Mouse (Mus musculus) erythroblast, embryonic 14.5 days (primary cell): ENCODE data around the gene Usp45. TPM values are rescaled to one million over a fixed set of nuclear protein-coding genes. Genes with fewer than 3 reads are reported as not detected.

Experiments
- H3K27me3 ChIP-seq: 2 replicates; pipeline ENCODE4 v1.6.1; 2012; ENCODE audit warnings: inconsistent platforms; ENCODE audit not compliant: control insufficient read depth
- H3K36me3 ChIP-seq: 2 replicates; pipeline ENCODE4 v1.6.1; 2012; ENCODE audit warnings: mild to moderate bottlenecking, inconsistent platforms; ENCODE audit not compliant: control insufficient read depth
- H3K4me1 ChIP-seq: 2 replicates; pipeline ENCODE4 v1.6.1; 2012; ENCODE audit warnings: inconsistent platforms; ENCODE audit not compliant: control insufficient read depth
- H3K4me3 ChIP-seq: replicated peaks from 2 replicates; pipeline ENCODE3; 2012; ENCODE audit warnings: moderate library complexity, mild to moderate bottlenecking, inconsistent platforms
- H3K9me3 ChIP-seq: 2 replicates; pipeline ENCODE4 v1.6.1; 2012; ENCODE audit warnings: low read length, inconsistent platforms, mixed read lengths; ENCODE audit not compliant: control insufficient read depth
- GATA1 ChIP-seq: IDR thresholded peaks from 2 replicates; pipeline ENCODE4 v1.6.1; 2012; ENCODE audit warnings: low read length, inconsistent platforms, mixed read lengths
- TAL1 ChIP-seq: IDR thresholded peaks from 3 replicates; pipeline ENCODE4 v1.6.1; 2012; ENCODE audit warnings: low read length, inconsistent platforms, mixed read lengths
- polyA plus RNA-seq: library from polyadenylated mRNA; stranded (reverse); fragments of >175 nt; gene quantifications from 2 replicates; pipeline ENCODE4 v1.2.3, GENCODE M21; 2012

Gene Usp45
- polyA plus RNA-seq, 1 experiment = 0.43 TPM

DNA sequence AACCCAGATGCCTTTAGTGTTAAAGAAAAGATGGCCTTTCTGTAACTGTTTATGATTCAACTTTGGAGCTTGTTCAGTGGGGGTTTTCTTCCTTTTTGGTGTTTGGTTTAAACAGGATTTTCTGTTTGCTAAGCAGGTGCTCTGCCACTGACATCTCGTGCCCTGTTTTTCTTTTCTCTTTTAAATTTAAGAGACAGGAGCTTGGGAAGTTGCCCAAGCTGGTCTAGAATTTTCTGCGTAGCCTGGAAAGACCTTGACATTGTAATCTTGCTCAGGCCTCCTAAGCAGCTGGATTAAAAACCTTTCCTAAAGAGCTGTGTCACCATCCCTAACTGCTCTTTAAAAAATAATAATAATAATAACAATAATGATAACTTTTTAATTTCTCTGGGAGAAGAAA is 59.7 kb downstream of the Usp45 start:
- H3K27me3 ChIP-seq = no peaks in the 10 kb centered on the region
- no peaks in the 10 kb centered on the region for H3K4me1 ChIP-seq
- H3K9me3 ChIP-seq = no peaks in the 10 kb centered on the region
- TF ChIP-seq TAL1 = no peak
- no peak for TF ChIP-seq GATA1
- peaks cover 92% of the 10 kb centered on the region for H3K36me3 ChIP-seq
- no peak overlapping the region for H3K4me3 ChIP-seq

DNA sequence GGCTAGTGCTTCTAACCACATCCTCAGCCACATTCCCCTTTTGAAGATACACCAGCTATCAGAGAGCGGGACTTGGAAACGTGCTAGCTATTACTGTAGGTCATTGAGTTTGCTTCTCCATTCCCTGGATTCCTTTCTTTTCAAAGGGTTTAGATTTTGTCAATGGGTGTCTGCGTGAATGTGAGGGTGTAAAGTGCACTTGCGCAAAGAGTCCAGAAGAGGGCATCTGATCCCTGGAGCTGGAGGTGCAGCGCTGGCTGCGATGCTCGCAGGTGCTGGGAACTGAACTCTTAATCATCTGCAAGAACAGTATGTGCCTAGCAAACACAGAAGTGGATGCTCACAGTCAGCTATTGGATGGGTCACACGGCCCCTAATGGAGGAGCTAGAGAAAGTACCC is 65.9 kb downstream of the Usp45 start:
- H3K36me3 ChIP-seq = peaks cover 91% of the 10 kb centered on the region
- TF ChIP-seq GATA1 = no peak
- TF ChIP-seq TAL1 = no peak
- H3K4me1 ChIP-seq = no peaks in the 10 kb centered on the region
- no peaks in the 10 kb centered on the region for H3K9me3 ChIP-seq
- H3K27me3 ChIP-seq = no peaks in the 10 kb centered on the region
- no peak overlapping the region for H3K4me3 ChIP-seq

DNA sequence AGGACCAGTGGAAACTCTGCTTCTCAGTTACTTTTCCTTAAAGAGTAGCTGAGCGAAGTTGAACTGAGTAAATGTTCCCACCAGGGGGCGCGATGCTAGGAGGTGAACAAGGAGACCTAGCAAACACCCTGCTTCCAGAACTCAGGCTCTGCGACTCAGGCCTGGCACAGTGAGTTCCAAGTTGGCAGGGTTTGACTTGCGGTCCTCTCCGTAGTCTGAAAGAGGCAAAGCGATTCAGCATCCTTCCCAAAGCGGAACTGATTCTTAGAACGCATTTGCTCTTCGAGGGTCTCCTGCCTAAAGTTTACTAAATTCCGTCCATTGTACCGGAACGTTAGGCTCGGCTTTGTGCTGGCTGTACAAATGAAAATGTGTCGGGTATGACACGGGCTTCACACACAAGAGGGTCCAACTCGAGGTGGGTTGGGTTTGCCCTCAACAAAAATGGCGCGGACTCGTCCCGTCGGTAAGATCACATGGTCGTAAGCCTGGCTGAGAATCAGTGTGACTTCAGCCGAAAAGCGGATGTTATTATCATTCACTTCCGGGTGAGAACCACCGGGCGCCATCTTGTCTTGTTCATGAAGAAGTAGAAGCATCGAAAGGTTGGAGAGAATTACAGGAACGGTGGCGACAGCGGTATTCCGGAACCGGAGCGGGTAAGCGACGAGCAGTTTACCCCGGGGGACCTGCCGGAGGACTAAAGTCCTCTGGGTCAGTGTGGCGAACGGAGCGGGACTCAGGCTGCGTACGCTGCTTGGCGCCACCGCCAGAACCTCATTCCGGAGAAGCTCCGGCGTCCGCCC is 80.7 kb downstream of the Usp45 start, which contains the start of gene Pnisr:
TSS of gene Pnisr (plus strand) at position 103 of the 806 bp plus-strand sequence.
- peaks cover 32% of the 10 kb centered on the region for H3K4me1 ChIP-seq
- no peaks in the 10 kb centered on the region for H3K9me3 ChIP-seq
- no peaks in the 10 kb centered on the region for H3K27me3 ChIP-seq
- no peak for TF ChIP-seq TAL1
- no peak for TF ChIP-seq GATA1
- peak within 1 kb of the TSS; percentile 100 for H3K4me3 ChIP-seq
- H3K36me3 ChIP-seq = peaks cover 21% of the 10 kb centered on the region

DNA sequence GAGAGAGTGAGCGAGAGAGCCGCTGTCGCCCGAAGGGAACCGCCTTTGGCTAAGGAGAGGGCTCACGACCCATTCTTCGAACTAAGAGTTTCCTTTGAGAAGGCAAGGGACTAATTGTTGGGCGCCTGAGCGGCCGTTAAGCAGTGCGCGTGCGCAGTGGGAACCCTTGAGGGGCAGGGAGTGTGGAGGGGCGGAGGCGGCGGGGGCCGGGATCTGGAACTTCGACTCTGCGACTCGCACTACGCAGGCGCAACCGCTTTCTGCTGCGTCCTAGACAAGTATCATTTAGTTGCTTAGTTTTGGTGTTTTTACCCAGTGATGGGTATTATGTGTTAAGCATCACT is 81.3 kb downstream of the Usp45 start:
- H3K4me3 ChIP-seq = peak overlapping the region; percentile 100
- TF ChIP-seq TAL1 (no peak), GATA1 (no peak)
- peaks cover 27% of the 10 kb centered on the region for H3K36me3 ChIP-seq
- no peaks in the 10 kb centered on the region for H3K27me3 ChIP-seq
- H3K9me3 ChIP-seq = no peaks in the 10 kb centered on the region
- peaks cover 35% of the 10 kb centered on the region for H3K4me1 ChIP-seq

DNA sequence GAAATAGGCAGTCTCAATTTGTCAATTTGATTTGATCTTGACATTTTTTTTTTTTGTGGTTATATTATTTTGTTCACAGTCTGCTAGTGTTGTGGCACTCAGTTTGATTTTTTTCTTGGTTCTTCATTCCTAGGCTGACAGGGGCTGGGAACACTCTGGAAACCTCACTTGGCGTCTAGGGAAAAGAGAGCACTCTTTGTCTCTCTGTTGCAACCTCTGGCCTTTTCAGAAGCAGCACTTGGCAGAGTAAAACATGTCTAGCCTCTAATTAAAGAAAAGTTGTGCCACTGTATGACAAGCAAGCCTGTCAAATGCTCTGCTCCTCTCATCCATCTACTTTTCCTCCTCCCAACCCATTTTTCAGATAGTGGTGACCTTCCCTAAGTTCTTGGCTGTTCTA is 90.5 kb downstream of the Usp45 start:
- Histone ChIP-seq H3K36me3 (peaks cover 95% of the 10 kb centered on the region), H3K4me3 (no peak overlapping the region), H3K4me1 (peaks cover 8% of the 10 kb centered on the region), H3K9me3 (no peaks in the 10 kb centered on the region), H3K27me3 (no peaks in the 10 kb centered on the region)
- TF ChIP-seq GATA1 (no peak), TAL1 (no peak)

DNA sequence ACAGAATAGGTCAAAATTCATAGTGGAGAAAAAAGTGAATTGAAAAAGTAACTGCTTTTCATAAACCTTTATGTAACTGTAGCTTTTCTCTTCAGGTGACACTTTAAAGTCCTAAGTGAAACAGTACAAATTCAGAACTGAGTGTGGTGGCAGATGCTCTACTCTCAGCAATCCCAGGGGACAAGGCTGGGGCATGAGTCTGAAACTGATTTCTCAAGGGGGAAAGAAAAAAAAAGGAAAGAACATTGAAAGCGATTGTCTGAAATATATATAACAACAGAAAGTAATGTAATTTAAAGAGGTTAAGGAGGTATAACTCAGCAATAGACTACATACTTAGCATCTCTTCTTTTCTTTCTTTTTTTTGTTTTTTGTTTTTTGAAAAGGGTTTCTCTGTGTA is 98.3 kb downstream of the Usp45 start:
- H3K4me3 ChIP-seq = no peak overlapping the region
- H3K9me3 ChIP-seq = no peaks in the 10 kb centered on the region
- peaks cover 88% of the 10 kb centered on the region for H3K36me3 ChIP-seq
- no peaks in the 10 kb centered on the region for H3K27me3 ChIP-seq
- H3K4me1 ChIP-seq = no peaks in the 10 kb centered on the region
- no peak for TF ChIP-seq GATA1
- no peak for TF ChIP-seq TAL1

DNA sequence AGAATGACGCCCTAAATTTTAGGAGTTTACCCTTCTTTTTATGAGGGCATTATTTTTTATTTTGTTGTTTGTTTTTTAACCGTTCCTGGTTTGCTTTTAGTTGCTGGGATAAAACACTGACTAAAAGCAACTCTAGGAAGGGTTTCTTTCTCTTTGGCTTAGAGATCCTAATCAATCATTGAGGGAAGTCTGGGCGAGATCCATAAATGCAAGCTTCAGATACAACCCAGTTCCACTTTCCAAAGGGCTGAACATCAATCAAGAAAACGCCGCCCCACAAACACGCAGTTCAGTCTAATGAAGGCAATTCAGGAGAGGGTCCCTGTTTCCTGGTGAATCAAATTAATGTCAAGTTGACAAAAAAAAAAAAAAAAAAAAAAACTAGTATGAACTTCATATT is 111.8 kb downstream of the Usp45 start:
- Histone ChIP-seq H3K9me3 (no peaks in the 10 kb centered on the region), H3K4me3 (peak overlapping the region; percentile 86), H3K36me3 (peaks cover 45% of the 10 kb centered on the region), H3K27me3 (no peaks in the 10 kb centered on the region), H3K4me1 (peaks cover 36% of the 10 kb centered on the region)
- TF ChIP-seq GATA1 (no peak), TAL1 (no peak)

DNA sequence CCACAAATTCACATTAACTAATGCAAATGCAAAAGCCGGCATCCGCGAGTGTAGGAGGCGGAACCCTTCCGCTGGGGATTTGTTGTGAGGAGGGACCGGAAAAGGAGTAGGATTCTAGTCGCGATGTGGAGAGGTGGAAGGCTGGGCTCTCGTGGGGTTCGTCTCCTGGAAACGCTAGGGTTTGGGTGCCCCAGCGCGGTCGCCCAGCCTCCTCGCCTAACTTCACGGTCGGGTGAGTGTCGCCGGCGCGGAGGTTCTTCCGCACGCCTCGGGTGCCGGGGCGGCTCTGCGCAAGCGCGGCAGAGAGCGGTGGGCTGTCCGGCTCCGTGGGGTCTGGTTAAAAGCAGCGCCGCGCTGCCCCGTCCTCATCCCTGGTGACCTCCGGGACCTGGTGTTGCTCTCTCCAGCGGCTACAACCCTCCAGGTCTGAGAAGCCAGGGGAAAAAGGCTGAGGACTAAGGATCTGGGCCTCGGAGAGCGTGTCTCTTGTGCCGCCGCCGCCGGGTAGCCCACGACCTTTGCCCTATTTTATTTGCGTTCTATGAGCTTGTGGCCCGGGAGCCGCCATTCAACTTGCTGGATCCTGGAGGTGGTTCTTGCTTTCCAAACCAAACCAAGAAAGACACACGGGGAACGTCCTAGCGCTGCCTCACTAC is 112.7 kb downstream of the Usp45 start, which contains the start of gene Coq3:
TSS of gene Coq3 (plus strand) at position 109 of the 656 bp plus-strand sequence.
- TF ChIP-seq TAL1 = no peak
- TF ChIP-seq GATA1 = no peak
- Histone ChIP-seq H3K27me3 (no peaks in the 10 kb centered on the region), H3K36me3 (peaks cover 37% of the 10 kb centered on the region), H3K9me3 (no peaks in the 10 kb centered on the region), H3K4me3 (peak within 1 kb of the TSS; percentile 86), H3K4me1 (peaks cover 36% of the 10 kb centered on the region)

DNA sequence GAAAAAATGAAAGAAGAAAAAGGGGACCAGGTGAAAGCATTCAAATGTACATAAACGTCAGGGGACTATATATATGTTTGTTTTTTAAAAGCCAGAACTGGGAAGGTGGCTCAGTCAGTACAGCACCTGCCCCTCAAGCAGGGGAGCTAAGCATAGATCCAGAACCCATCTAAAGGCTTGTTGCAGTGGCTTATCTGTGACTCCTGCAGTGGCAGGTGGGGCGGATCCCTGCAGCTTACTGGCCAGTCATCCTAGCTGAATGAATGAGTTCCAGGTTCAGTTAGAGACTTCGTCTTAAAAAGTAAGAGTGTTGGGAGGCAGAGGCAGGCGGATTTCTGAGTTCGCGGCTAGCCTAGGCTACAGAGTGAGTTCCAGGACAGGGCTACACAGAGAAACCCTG is 115.8 kb downstream of the Usp45 start:
- H3K4me1 ChIP-seq = peaks cover 36% of the 10 kb centered on the region
- H3K27me3 ChIP-seq = no peaks in the 10 kb centered on the region
- no peaks in the 10 kb centered on the region for H3K9me3 ChIP-seq
- no peak for TF ChIP-seq GATA1
- no peak for TF ChIP-seq TAL1
- H3K36me3 ChIP-seq = peaks cover 10% of the 10 kb centered on the region
- H3K4me3 ChIP-seq = no peak overlapping the region
